Mouse (Mus musculus): ENCODE results near the gene Smg5. TPM values are rescaled to one million over a fixed set of nuclear protein-coding genes. Genes with fewer than 3 reads are reported as not detected.
A peak's percentile ranks its signal among the peaks of the same experiment; 100 is the strongest.

Smg5 gene
- polyA plus RNA-seq, 1 experiment from 2014 or later: 57.2 TPM

DNA sequence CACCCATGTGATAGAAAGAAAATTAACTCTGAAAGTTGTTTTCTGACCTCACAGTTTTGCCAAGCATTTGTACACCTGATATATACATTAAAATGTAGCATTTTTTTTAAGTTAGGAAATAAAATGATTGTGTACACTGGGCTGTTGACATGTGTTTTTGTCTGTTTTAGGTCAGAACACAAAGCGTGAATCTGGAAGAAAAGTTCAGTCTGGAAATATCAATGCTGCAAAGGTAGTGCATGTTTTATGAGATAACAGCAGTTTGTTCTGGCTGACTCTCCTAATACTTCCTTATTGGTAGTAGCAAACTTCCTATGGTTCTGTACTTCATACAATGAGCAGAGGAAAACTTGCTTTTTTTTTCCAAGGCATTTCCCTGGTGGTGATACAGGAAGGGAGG lies 36.9 kb upstream of the Smg5 start:
- DNase-seq (ENCODE audit: low spot score) (no peak), ATAC-seq (ENCODE audit: insufficient read depth, low FRiP score, low TSS enrichment) (no peak)
- peaks cover 24% of the 10 kb centered on the region for H3K36me3 ChIP-seq (ENCODE audit: control insufficient read depth, insufficient read depth, low read length)
- 91% methylated on average over 1 of the region's 1 CpGs for WGBS
- no peak overlapping the region for H3K9ac ChIP-seq (ENCODE audit: low read length)
- H3K4me3 ChIP-seq (ENCODE audit: low read depth, low read length): no peak overlapping the region
- no peaks in the 10 kb centered on the region for H3K9me3 ChIP-seq (ENCODE audit: control insufficient read depth, low read length)
- H3K27ac ChIP-seq (ENCODE audit: low read depth, low read length): no peak overlapping the region
- no peaks in the 10 kb centered on the region for H3K27me3 ChIP-seq (ENCODE audit: control insufficient read depth, insufficient read depth, low read length)
- no peak overlapping the region for H3K4me2 ChIP-seq (ENCODE audit: low read depth)
- H3K4me1 ChIP-seq (ENCODE audit: control insufficient read depth, insufficient read depth, low read length): peaks cover 10% of the 10 kb centered on the region

DNA sequence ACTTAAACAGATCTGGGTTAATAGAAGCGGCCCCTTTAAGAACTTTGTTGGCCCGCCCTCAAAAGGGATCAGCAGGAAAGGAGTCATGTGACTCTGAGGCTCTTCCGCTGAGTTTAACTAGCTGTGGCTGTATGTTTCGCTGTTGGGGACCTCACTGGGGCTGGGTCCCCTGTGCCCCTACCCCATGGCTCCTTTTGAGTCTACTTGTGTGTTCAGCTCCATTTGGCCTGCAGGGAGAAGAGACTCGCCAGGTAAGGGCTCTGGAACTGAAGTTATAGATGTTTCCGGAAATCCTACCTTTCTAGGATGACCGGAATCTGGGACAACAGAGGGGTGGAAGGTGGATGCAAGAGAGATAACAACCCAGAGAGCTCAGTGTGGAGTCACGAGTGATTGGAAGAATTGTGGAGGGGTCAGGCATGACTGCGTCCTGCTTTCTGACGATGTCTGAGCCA lies 11.1 kb upstream of the Smg5 start, which contains the start of gene Glmp:
Glmp (plus strand) TSS at position 73 of the 455 bp plus-strand sequence.
- peaks cover 23% of the 10 kb centered on the region for H3K36me3 ChIP-seq (ENCODE audit: control insufficient read depth, insufficient read depth, low read length)
- WGBS: 3% methylated on average over 10 of the region's 10 CpGs

DNA sequence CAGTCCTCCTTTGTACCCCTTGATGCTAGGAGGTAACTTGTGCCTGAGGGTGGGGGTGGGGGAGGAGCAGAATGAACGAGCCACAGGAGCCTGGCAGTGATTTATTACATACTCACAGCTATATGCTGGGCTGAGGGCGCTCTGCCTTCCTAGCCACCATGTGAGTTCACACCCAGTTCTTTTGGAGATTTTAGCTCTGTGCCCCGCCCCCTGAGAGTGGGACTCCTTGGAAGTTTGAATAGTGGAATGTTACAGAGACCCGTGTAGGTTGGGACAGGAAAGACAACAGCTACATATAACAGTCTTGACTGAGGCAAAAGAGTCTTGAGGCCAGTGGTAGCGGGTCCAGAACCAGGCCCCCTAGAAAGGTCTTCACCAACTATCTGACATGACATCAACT lies 7.1 kb upstream of the Smg5 start:
- no peak overlapping the region for H3K4me3 ChIP-seq (ENCODE audit: low read depth, low read length)
- no peaks in the 10 kb centered on the region for H3K9me3 ChIP-seq (ENCODE audit: control insufficient read depth, low read length)
- H3K4me1 ChIP-seq (ENCODE audit: control insufficient read depth, insufficient read depth, low read length): peaks cover 7% of the 10 kb centered on the region; the same call in 1 of the 2 replicates
- H3K27me3 ChIP-seq (ENCODE audit: control insufficient read depth, insufficient read depth, low read length): no peaks in the 10 kb centered on the region
- DNase-seq (ENCODE audit: low spot score) (no peak), ATAC-seq (ENCODE audit: insufficient read depth, low FRiP score, low TSS enrichment) (no peak)
- 60% methylated on average over 5 of the region's 5 CpGs for WGBS
- H3K36me3 ChIP-seq (ENCODE audit: control insufficient read depth, insufficient read depth, low read length): no peaks in the 10 kb centered on the region; the same call in 1 of the 2 replicates
- H3K4me2 ChIP-seq (ENCODE audit: low read depth): no peak overlapping the region
- no peak overlapping the region for H3K9ac ChIP-seq (ENCODE audit: low read length)
- no peak overlapping the region for H3K27ac ChIP-seq (ENCODE audit: low read depth, low read length)

More for the DNA sequence above, 11.1 kb upstream of the Smg5 start, which contains the start of gene Glmp:
- H3K27ac ChIP-seq (ENCODE audit: low read depth, low read length): no peak within 1 kb of the TSS
- H3K9me3 ChIP-seq (ENCODE audit: control insufficient read depth, low read length): no peaks in the 10 kb centered on the region
- H3K9ac ChIP-seq (ENCODE audit: low read length): peak within 1 kb of the TSS; percentile 67
- DNase-seq (ENCODE audit: low spot score) (peak; percentile 56), ATAC-seq (ENCODE audit: insufficient read depth, low FRiP score, low TSS enrichment) (0 out of 2 replicates have a peak, but pooled peaks have one; percentile 68)
- peaks cover 7% of the 10 kb centered on the region; the same call in 1 of the 2 replicates for H3K4me1 ChIP-seq (ENCODE audit: control insufficient read depth, insufficient read depth, low read length)
- peak within 1 kb of the TSS; percentile 76 for H3K4me2 ChIP-seq (ENCODE audit: low read depth)
- H3K27me3 ChIP-seq (ENCODE audit: control insufficient read depth, insufficient read depth, low read length): no peaks in the 10 kb centered on the region
- H3K4me3 ChIP-seq (ENCODE audit: low read depth, low read length): peak within 1 kb of the TSS; percentile 70

DNA sequence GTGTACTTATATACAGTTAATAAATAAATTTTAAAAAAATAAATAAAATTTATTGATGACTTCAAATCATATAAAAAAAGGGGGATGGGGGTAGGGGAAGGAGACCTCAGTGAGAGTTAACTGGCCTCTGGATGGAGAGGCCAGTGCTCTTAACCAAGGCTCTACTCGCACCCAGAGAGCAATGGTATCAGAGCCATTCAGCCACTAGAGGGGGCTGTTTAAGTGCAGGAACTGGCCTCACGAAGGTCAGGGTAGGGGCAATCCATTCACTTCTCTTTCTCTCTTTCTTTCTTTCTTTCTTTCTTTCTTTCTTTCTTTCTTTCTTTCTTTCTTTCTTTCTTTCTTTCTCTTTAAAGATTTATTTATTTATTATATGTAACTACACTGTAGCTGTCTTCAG lies 4.8 kb upstream of the Smg5 start:
- Histone ChIP-seq H3K27ac (ENCODE audit: low read depth, low read length) (no peak overlapping the region), H3K4me3 (ENCODE audit: low read depth, low read length) (no peak overlapping the region)
- 25% methylated on average over 2 of the region's 2 CpGs for WGBS

DNA sequence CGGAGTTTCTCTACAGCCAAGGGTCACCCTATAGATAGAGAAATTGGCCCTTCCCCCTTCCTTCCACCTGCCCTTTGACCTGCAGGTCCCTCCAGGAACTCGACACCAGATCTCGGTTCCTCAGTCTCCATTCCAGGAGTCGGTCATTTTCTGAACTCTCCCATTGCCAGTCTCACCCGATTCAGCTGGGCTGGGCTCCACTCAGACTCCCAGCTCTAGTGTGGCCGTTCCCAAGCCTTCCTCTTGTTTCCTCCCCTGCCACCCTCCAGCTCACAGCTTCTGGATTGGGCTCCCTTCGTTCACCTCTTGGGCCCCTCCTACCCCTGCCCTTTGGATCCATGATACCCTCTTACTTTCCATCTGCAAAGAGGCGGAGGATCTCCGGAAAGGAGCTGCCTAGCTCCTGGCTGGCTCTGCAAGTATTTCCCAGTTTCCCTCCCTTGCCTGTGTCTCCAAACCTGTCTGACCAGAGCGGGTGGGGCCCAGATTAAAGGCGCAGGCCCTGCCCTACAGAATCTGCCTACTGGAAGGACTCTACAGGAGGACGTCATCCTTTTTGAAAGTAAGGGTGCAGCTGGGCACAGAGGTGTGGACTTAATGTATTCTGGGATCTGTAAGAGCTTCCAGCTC lies 1.9 kb upstream of the Smg5 start:
- no peak for ATAC-seq (ENCODE audit: insufficient read depth, low FRiP score, low TSS enrichment)
- Histone ChIP-seq H3K27ac (ENCODE audit: low read depth, low read length) (no peak overlapping the region), H3K27me3 (ENCODE audit: control insufficient read depth, insufficient read depth, low read length) (no peaks in the 10 kb centered on the region), H3K4me2 (ENCODE audit: low read depth) (no peak overlapping the region), H3K4me1 (ENCODE audit: control insufficient read depth, insufficient read depth, low read length) (peaks cover 10% of the 10 kb centered on the region; the same call in 1 of the 2 replicates), H3K36me3 (ENCODE audit: control insufficient read depth, insufficient read depth, low read length) (no peaks in the 10 kb centered on the region; the same call in 1 of the 2 replicates), H3K4me3 (ENCODE audit: low read depth, low read length) (no peak overlapping the region), H3K9ac (ENCODE audit: low read length) (no peak overlapping the region), H3K9me3 (ENCODE audit: control insufficient read depth, low read length) (no peaks in the 10 kb centered on the region)
- peak; percentile 8 for DNase-seq (ENCODE audit: low spot score)
- 53% methylated on average over 12 of the region's 12 CpGs for WGBS

More for the DNA sequence above, 4.8 kb upstream of the Smg5 start:
- H3K4me2 ChIP-seq (ENCODE audit: low read depth): no peak overlapping the region
- DNase-seq (ENCODE audit: low spot score) (no peak), ATAC-seq (ENCODE audit: insufficient read depth, low FRiP score, low TSS enrichment) (no peak)
- H3K9ac ChIP-seq (ENCODE audit: low read length): no peak overlapping the region
- H3K27me3 ChIP-seq (ENCODE audit: control insufficient read depth, insufficient read depth, low read length): no peaks in the 10 kb centered on the region
- no peaks in the 10 kb centered on the region for H3K9me3 ChIP-seq (ENCODE audit: control insufficient read depth, low read length)
- H3K36me3 ChIP-seq (ENCODE audit: control insufficient read depth, insufficient read depth, low read length): no peaks in the 10 kb centered on the region; the same call in 1 of the 2 replicates
- H3K4me1 ChIP-seq (ENCODE audit: control insufficient read depth, insufficient read depth, low read length): peaks cover 7% of the 10 kb centered on the region; the same call in 1 of the 2 replicates

DNA sequence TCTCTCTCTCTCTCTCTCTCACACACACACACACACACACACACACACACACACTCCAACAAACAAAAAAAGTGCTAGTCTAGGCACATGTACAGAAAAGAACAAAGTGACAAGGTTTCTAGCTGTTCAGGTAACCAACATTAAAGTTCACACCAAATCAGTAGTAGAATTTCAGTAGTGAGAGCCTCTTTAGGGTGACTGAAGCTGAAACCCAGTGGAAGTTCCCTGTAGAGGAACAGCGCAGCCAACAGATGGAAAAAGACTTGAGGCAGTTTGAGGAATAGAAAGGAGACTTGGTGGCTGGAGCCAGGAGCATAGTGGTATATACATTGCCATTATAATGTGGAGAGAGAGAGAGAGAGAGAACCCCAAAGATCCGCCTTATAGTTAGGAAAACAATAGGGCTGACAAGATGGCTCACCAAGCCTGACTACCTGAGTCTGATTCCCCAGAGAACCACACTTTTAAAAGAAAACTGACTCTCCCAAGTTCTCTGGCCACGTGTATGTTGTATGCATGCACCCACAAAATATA lies 1.1 kb upstream of the Smg5 start:
- peak; percentile 6 for DNase-seq (ENCODE audit: low spot score)
- WGBS: 36% methylated on average over 3 of the region's 3 CpGs

DNA sequence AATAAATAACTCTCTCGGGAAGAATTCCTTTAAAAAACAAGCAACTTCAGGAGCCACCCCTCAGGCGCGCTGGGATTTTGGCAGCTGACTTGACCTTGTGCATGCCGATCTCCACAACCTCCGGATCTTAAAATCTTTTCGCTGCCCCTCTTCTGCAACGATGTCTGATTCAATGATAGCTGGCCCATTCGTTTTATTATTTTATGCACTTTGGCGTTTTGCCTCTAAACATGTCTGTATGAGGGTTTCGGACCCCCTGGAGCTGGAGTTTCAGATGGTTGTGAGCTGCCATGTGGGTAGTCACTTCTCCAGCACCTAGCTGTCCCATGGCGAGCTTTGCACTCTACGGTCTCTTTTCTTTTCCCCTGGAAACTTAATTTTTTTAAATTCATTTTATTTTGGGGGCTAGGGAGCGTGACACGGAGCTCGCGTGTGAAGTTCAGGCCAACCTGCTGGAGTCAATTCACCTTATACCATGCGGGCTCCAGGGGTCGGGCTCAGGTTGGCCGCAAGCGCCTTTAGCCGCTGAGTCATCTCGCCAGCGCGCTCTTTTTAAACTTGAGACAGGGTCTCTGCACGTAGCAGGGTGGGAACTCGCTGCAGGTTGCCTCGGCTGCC lies 515 bp upstream of the Smg5 start:
- peak overlapping the region; percentile 80 for H3K9ac ChIP-seq (ENCODE audit: low read length)
- no peaks in the 10 kb centered on the region for H3K36me3 ChIP-seq (ENCODE audit: control insufficient read depth, insufficient read depth, low read length)
- peak overlapping the region; percentile 67 for H3K27ac ChIP-seq (ENCODE audit: low read depth, low read length)
- peaks cover 10% of the 10 kb centered on the region; the same call in 1 of the 2 replicates for H3K4me1 ChIP-seq (ENCODE audit: control insufficient read depth, insufficient read depth, low read length)
- ATAC-seq (ENCODE audit: insufficient read depth, low FRiP score, low TSS enrichment) (peak; percentile 51), DNase-seq (ENCODE audit: low spot score) (no peak)
- H3K27me3 ChIP-seq (ENCODE audit: control insufficient read depth, insufficient read depth, low read length): no peaks in the 10 kb centered on the region
- H3K9me3 ChIP-seq (ENCODE audit: control insufficient read depth, low read length): no peaks in the 10 kb centered on the region
- 1% methylated on average over 27 of the region's 27 CpGs for WGBS
- H3K4me2 ChIP-seq (ENCODE audit: low read depth): peak overlapping the region; percentile 65
- peak overlapping the region; percentile 63 for H3K4me3 ChIP-seq (ENCODE audit: low read depth, low read length)

More for the DNA sequence above, 1.1 kb upstream of the Smg5 start:
- no peaks in the 10 kb centered on the region for H3K36me3 ChIP-seq (ENCODE audit: control insufficient read depth, insufficient read depth, low read length)
- H3K9ac ChIP-seq (ENCODE audit: low read length): peak overlapping the region; percentile 80
- H3K4me3 ChIP-seq (ENCODE audit: low read depth, low read length): peak overlapping the region; percentile 63
- H3K4me1 ChIP-seq (ENCODE audit: control insufficient read depth, insufficient read depth, low read length): peaks cover 10% of the 10 kb centered on the region; the same call in 1 of the 2 replicates
- H3K27ac ChIP-seq (ENCODE audit: low read depth, low read length): no peak overlapping the region
- no peaks in the 10 kb centered on the region for H3K27me3 ChIP-seq (ENCODE audit: control insufficient read depth, insufficient read depth, low read length)
- peak overlapping the region; percentile 65 for H3K4me2 ChIP-seq (ENCODE audit: low read depth)
- no peak for ATAC-seq (ENCODE audit: insufficient read depth, low FRiP score, low TSS enrichment)
- no peaks in the 10 kb centered on the region for H3K9me3 ChIP-seq (ENCODE audit: control insufficient read depth, low read length)

DNA sequence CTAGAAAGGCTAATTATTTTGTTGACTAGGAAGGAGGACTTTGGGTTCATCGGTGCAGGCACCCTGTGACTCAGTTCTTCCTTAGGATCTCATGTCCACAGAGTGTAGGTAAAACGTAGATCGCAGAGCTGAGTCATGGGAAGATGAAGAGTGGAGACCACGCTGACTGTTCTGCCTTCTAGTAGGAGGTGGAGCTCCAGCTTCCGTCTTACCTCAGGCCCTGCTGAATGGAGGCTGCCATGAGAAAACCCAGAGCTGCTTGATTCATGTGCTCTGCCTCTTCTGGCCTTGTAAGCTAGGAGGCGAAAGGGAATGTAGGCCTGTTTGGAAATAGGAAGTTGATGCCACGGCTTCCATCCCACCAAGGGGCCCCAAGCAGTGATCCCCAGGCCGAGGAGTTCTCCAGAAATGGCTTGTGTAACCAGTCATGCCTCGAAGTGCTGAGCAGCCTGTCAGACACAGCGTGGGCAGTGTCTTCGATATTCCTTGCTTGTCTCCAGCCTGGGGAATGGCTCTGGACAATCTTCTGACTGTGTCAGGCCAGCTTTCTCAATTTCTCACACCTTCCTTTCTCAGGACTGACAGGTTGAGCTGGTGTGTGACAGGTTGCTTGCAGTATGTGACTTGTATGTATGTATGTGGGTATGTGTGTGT lies 1.4 kb downstream of the Smg5 start:
- H3K9me3 ChIP-seq (ENCODE audit: control insufficient read depth, low read length): no peaks in the 10 kb centered on the region
- H3K27ac ChIP-seq (ENCODE audit: low read depth, low read length): no peak overlapping the region
- ATAC-seq (ENCODE audit: insufficient read depth, low FRiP score, low TSS enrichment) (no peak), DNase-seq (ENCODE audit: low spot score) (peak; percentile 9)
- peak overlapping the region; percentile 23; the same call in 1 of the 2 replicates for H3K4me2 ChIP-seq (ENCODE audit: low read depth)
- no peaks in the 10 kb centered on the region for H3K27me3 ChIP-seq (ENCODE audit: control insufficient read depth, insufficient read depth, low read length)
- peaks cover 10% of the 10 kb centered on the region; the same call in 1 of the 2 replicates for H3K4me1 ChIP-seq (ENCODE audit: control insufficient read depth, insufficient read depth, low read length)
- H3K36me3 ChIP-seq (ENCODE audit: control insufficient read depth, insufficient read depth, low read length): peaks cover 4% of the 10 kb centered on the region; the same call in 1 of the 2 replicates
- H3K9ac ChIP-seq (ENCODE audit: low read length): no peak overlapping the region
- no peak overlapping the region for H3K4me3 ChIP-seq (ENCODE audit: low read depth, low read length)
- 81% methylated on average over 11 of the region's 11 CpGs for WGBS

All from neural tube, embryonic 11.5 days (tissue).